Mouse (Mus musculus) T-helper 2 cell (primary cell): Measurements from ENCODE around the gene Hif1an.

ENCODE experiments used
- in situ Hi-C: fragments of 300-600 bp; cut with MboI, MseI; formaldehyde crosslinking; loops from one replicate; pipeline ENCODE4 v1.15.1; 2025; ENCODE audit warnings: high pct_unique_total_duplicates

Hif1an gene

DNA sequence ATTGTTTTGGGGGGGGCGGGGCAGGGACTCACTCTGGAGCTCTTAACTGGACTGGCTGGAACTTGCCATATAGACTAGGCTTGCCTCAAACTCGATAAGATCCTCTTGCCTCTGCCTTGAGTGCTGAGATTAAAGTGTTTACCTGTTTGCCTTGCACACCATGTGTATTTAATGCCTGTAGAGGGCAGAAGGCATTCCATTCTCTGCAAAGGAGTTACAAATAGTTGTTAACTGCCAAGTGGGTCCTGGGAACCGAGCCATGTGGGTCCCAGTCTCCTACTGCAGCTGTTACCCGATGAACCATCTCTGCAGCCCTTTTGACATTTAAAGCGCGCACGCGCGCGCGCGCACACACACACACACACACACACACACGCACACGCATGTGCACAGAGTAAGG is 1.4 kb downstream of the Hif1an start:
- in situ Hi-C loops: no loop called here

DNA sequence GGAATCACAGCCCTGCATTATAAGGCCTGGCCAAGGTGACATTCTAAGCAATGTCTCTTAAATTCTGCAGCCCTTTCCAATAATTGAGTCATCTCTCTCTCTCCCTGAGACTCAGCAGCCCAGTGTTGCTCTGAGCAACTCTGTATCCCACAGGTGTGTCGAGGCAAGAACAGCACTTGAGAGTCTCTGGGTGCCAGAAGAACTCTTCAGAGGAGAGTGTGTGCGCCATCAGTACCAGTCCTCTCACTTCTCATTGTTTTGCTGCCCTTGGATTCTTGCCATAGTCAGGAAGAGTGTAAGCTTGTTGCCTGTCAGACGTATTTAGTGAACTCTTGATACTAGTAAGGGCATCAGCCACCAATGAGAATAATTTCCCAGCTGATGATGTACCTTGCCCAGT is 5.1 kb downstream of the Hif1an start:
- in situ Hi-C loops: no loop called here

DNA sequence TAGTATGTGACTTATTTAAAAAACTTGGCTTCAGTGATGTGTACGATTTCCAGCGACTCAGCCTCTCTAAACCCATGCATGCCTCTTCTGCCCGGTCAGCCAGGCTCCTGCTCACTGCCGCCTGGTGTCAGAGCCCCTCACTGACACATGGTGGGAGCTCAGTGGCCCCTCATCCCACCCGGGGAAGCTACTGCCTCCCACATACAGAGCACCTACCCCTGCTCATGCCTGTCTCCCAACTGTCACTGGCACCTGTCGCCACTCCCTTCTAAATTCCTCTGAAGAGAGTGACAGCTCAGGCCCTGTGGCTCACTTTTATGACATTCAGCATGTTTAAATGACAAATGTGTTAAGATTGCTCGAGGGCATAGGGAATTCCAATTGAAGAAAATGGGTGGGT is 13.6 kb downstream of the Hif1an start:
- in situ Hi-C loops: no loop called here

DNA sequence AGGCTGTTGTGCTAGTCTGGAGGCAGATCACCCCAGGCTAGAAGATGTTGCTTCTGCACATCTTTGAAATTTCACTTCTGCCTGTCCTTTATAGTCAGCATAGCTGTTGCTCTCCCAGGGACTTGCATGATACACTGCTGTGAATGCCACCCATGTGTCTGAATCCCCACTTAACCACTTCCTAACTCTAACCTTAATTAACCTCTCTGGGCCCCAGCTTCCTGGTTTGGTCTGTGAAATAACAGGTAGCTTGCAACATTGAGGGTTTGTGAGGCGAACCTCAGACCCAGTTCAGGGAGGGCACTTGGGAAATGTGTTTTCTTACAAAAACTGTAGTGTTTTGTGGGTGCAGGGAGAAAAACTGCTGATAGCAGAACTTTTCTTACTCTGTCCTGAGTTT is 15.4 kb downstream of the Hif1an start:
- in situ Hi-C loops: no loop called here

DNA sequence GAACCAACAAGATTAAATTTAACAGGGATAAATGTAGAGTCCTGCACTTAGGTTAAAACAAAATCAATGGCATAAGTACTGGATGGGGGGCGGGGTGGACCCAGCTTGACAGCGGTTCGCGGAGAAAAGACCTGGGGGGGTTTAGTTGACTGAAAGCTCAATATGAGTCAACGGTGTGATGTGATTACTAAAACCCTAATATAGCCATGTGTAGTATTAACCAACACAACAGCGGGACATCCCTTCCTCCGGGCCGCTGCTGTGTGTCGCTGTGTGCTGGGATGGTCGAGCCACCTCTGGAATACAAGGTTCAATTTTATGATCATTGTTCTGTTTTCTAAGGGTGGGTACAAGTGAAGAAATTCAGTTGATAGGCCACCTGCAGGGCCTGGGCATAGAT is 19.5 kb downstream of the Hif1an start:
- in situ Hi-C loops: loop anchor here (5.0 kb wide), 3 partner anchors 65 to 315 kb away; partner anchors contain the start of gene Pax2

DNA sequence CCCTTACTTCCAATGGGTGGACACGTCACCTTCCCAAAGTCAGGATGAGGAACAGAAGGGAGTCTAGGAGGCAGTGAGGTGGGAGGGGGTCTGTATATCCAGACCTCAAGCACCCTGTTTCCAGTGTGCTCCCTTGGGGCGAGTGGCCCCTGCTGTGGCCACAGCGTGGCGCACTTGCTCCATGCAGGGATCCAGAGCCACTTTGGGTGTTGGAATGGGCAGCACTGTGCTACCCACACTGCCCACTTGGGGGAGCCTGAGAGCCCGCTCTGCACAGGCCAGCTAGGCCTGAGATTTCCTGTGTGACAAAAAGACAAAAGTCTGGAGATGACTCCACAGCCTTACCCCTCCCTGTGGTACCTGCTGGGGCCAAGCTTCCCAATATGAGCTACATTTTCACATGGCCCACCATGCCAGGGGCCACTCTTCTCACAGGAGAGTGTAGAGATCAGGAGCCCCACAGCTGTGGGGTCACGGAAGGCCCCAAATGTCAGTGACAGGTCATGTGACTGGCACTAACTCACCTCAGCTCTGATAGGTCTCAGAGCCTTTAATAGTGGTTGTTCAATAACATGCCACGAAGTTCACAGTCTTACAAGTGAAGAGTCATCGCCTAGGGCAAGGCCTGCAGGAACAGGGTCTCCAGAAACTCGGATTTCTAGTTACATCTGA is 20.1 kb downstream of the Hif1an start:
- in situ Hi-C loops: loop anchor here (5.0 kb wide), 3 partner anchors 65 to 315 kb away; partner anchors contain the start of gene Pax2

DNA sequence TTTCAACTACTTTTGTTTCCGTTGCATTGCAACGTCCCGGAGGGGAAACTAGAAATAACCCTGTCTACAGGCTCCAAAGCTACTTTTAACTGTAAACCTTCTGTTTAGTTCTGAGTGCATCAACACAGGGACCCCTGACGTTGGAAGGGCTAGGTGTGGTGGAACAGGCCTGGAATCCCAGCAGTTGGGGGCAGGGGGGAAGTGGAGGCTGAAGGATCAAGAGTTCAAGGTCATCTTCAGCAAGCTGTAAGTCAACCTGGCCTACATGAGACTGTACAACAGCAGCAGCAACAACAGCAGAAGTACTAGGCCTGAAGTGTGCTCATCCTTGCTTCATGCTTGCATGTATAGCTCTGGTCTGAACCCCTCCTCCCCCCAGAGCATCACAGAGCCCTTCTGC is 25.4 kb downstream of the Hif1an start:
- in situ Hi-C loops: no loop called here

DNA sequence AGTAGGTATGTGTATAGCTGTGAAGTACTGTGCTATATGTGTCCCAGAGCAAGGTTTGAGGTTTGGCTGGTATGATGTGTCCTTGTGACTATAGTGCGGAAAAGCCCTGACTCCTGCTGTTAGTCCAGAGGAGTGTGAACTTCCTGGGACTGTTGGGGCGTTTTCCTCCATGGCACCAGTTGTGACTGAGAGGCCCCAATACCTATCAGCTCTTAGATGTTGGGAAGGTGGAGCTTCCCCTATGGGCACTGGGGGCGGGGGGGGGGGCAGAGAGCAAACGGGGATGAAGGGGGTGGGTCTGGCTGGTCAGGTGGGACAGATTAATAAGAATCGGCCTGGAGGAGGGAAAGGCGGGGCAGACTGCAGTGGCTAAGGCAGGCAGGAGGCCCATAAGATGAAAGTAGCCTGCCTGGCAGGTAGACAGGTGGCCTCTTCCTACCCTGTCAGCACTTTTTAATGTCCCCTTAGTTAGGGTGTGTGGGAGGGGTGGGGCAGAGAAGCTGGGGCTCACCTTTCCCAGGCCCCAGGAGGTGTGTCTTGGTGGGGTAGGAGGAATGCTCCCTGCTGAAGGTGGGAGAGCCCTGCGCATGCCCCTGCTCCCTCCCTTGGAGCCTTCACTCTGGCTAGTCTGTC is 27.1 kb downstream of the Hif1an start:
- in situ Hi-C loops: no loop called here

DNA sequence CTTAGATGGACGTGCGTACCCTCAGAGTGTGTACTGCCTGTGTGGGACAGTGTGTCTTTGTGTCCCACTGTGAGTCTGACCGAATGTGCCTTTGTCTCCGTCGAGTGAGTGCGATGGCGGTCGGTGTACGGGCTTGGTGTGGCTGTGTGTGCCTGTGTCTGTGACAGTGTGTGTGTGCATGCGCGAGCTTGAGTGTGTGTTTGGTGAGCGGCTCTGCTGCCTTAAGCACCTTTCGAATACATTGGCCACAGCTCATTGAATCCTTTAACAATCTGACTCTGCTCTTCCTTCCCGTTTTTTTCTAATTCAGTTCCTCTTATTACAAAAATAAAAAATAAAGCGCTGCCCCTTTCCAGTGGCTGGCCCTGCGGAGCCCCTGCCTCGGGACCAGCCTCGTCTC is 28.3 kb downstream of the Hif1an start:
- in situ Hi-C loops: no loop called here

DNA sequence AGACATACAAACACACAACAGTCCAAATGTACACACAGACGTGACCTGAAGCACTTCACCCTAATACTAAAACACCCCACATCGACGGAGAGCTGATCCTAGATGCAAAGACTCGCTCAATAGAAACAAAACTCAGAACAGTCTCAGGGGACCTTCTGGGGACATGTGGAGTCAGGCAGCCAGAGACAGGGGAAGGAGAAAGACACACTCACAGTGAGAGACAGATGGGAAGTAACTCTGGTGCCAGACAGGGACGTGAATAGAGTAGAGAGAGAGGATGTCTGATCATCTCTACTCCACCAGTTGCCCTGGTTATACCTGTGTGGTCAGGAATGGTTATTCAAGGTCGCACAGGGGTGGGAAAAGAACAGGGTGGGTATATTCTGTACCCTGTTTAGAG is 29.0 kb downstream of the Hif1an start:
- in situ Hi-C loops: no loop called here

DNA sequence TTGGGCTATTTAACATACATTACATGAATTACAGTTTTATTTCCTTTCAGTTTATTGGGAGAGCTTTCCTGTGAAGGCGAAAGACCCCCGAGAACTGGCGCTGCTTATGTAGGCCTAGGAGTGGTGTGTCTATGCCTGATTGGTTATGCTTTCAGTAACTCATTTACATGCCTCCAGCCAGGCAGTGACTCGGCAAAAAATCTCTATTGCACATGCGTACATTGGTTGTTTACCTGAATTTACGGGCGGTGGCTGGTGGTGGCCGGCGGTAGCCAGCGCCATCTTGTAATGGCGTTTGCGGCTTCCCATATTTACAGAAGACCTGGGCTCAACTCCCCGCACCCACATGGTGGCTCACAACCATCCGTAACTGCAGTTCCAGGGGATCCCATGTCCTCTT is 31.5 kb downstream of the Hif1an start:
- in situ Hi-C loops: no loop called here

DNA sequence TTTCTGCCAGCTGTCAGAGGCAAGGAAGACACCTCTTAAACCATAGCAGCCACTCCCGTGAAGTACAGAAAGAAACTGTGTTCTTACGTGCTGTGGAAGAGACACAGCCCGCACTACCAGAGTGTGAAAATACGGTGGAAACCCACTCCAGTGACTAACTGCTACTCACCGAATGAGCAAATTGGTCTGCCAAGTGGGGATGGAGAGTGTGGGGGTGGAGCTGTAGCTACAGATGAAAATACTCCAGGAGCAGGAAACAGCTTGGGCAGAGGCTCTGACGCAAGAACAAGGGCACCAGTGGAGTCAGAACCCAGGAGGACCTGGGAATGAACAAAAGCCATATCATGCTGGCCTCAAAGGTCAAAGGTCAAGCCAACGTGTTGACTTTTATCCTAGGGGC is 55.5 kb downstream of the Hif1an start:
- in situ Hi-C loops: no loop called here
